Mouse (Mus musculus) forebrain, embryonic 14.5 days (tissue): ENCODE measurements around the gene Hamp. TPM values are rescaled to one million over a fixed set of nuclear protein-coding genes. Genes with fewer than 3 reads are reported as not detected.
A peak's percentile ranks its signal among the peaks of the same experiment; 100 is the strongest.

Experiments
- ATAC-seq: fragments of 200-750 bp; cut with Nextera tagmentation; 2 replicates; pipeline ENCODE4 v1.8.0; 2017; ENCODE audit warnings: mild to moderate bottlenecking, moderate library complexity
- DNase-seq: peaks from one replicate; pipeline ENCODE4 v3.0.0-alpha.2; 2015; ENCODE audit warnings: low spot score
- H3K27ac ChIP-seq: fragments of 300-500 bp; sonication (generic); 2 replicates; pipeline ENCODE4 v1.5.1; 2014; ENCODE audit warnings: low read depth, mild to moderate bottlenecking, control low read depth, low read length, moderate library complexity
- H3K27me3 ChIP-seq: fragments of 300-500 bp; sonication (generic); replicated peaks from 2 replicates; pipeline ENCODE4 v1.6.1; 2014; ENCODE audit warnings: low read length, control low read depth, mixed read lengths; ENCODE audit not compliant: control insufficient read depth, insufficient read depth
- H3K36me3 ChIP-seq: fragments of 300-500 bp; sonication (generic); 2 replicates; pipeline ENCODE4 v1.6.1; 2014; ENCODE audit warnings: low read length, control low read depth; ENCODE audit not compliant: control insufficient read depth, insufficient read depth
- H3K4me1 ChIP-seq: fragments of 300-500 bp; sonication (generic); 2 replicates; pipeline ENCODE4 v1.6.1; 2014; ENCODE audit warnings: antibody characterized with exemption, low read length, control low read depth; ENCODE audit not compliant: control insufficient read depth, insufficient read depth
- H3K4me2 ChIP-seq: fragments of 300-500 bp; sonication (generic); 2 replicates; pipeline ENCODE4 v1.6.1; 2014; ENCODE audit warnings: mild to moderate bottlenecking, control low read depth, low read length
- H3K4me3 ChIP-seq: fragments of 300-500 bp; sonication (generic); 2 replicates; pipeline ENCODE4 v1.5.1; 2014; ENCODE audit warnings: low read depth, low read length, control low read depth
- H3K9ac ChIP-seq: fragments of 300-500 bp; sonication (generic); 2 replicates; pipeline ENCODE4 v1.6.1; 2014; ENCODE audit warnings: mild to moderate bottlenecking, low read length, control low read depth, moderate library complexity
- H3K9me3 ChIP-seq: fragments of 300-500 bp; sonication (generic); replicated peaks from 2 replicates; pipeline ENCODE4 v1.6.1; 2016; ENCODE audit warnings: low read length, control low read depth, mixed read lengths; ENCODE audit not compliant: control insufficient read depth
- whole genome bisulfite sequencing: fragments of 180-500 bp; shearing (Covaris S2); extraction: QIAGEN DNeasy Blood & Tissue Kit; methylation state at CpG from one replicate; pipeline ENCODE4 v1.1.7; 2014; 5-methylcytosine and 5-hydroxymethylcytosine counted together
- polyA plus RNA-seq: library from polyadenylated mRNA; unstranded; fragments of >200 nt; fragmentation: Nextera tagmentation; extraction: Ambion mirVana; gene quantifications from 2 replicates; pipeline ENCODE4 v1.2.1, GENCODE M21; 2014

Hamp gene
- polyA plus RNA-seq, 1 experiment from 2014 or later, result not detected

GRCm38 (mm10) chr7:30904042-30904441 lies 39.8 kb downstream of the Hamp start:
- Histone ChIP-seq H3K4me2 (no peak overlapping the region), H3K9me3 (no peaks in the 10 kb centered on the region), H3K36me3 (no peaks in the 10 kb centered on the region), H3K27me3 (no peaks in the 10 kb centered on the region), H3K4me1 (peaks cover 8% of the 10 kb centered on the region), H3K9ac (no peak overlapping the region), H3K27ac (no peak overlapping the region), H3K4me3 (no peak overlapping the region)
- WGBS, result 56% methylated on average over 4 of the region's 4 CpGs
- DNase-seq, result peak; percentile 3
- ATAC-seq, result no peak

GRCm38 (mm10) chr7:30895217-30895616 lies 48.6 kb downstream of the Hamp start:
- 94% methylated on average over 3 of the region's 3 CpGs for WGBS
- DNase-seq, result no peak
- no peak overlapping the region for H3K4me3 ChIP-seq

GRCm38 (mm10) chr7:30892515-30892914 lies 51.3 kb downstream of the Hamp start:
- Histone ChIP-seq H3K36me3 (no peaks in the 10 kb centered on the region), H3K9ac (no peak overlapping the region), H3K4me2 (no peak overlapping the region), H3K9me3 (no peaks in the 10 kb centered on the region), H3K4me1 (no peaks in the 10 kb centered on the region), H3K27me3 (no peaks in the 10 kb centered on the region), H3K4me3 (no peak overlapping the region), H3K27ac (no peak overlapping the region)
- DNase-seq (no peak), ATAC-seq (no peak)
- WGBS, result 63% methylated on average over 3 of the region's 3 CpGs

More at GRCm38 (mm10) chr7:30895217-30895616, 48.6 kb downstream of the Hamp start:
- Histone ChIP-seq H3K9ac (no peak overlapping the region), H3K27ac (no peak overlapping the region), H3K4me1 (no peaks in the 10 kb centered on the region), H3K36me3 (no peaks in the 10 kb centered on the region), H3K9me3 (no peaks in the 10 kb centered on the region), H3K4me2 (no peak overlapping the region), H3K27me3 (no peaks in the 10 kb centered on the region)
- ATAC-seq, result no peak

Other genes starting within 250 kb of the Hamp start
- not detected in 2 replicates for gene 2200002J24Rik, start 245.1 kb downstream of the Hamp start, polyA plus RNA-seq
- gene Atp4a, start 231.8 kb downstream of the Hamp start, polyA plus RNA-seq, result 0.84 and 1.2 TPM in 2 replicates
- gene Tmem147, start 214.5 kb downstream of the Hamp start, polyA plus RNA-seq, result 228 and 286 TPM in 2 replicates
- gene Gapdhs, start 200.4 kb downstream of the Hamp start, polyA plus RNA-seq, result 0.57 and 0.59 TPM in 2 replicates
- 1.3 and 2.0 TPM in 2 replicates for gene Sbsn, start 192.6 kb downstream of the Hamp start, polyA plus RNA-seq
- 0.74 and 0.88 TPM in 2 replicates for gene Dmkn, start 180.3 kb downstream of the Hamp start, polyA plus RNA-seq
- gene Krtdap, start 156.1 kb downstream of the Hamp start, polyA plus RNA-seq, result 1.1 TPM in 1 of 2 replicates, not detected in the other
- 0.11 and 0.46 TPM in 2 replicates for gene Ffar2, start 120.3 kb downstream of the Hamp start, polyA plus RNA-seq
- not detected in 2 replicates for gene Ffar3, start 87.9 kb downstream of the Hamp start, polyA plus RNA-seq
- gene Ffar1, start 82.5 kb downstream of the Hamp start, polyA plus RNA-seq, result not detected in 2 replicates
- gene Cd22, start 63.7 kb downstream of the Hamp start, polyA plus RNA-seq, result not detected in 2 replicates
- 1.0 and 1.7 TPM in 2 replicates for gene Mag, start 29.2 kb downstream of the Hamp start, polyA plus RNA-seq
- not detected in 2 replicates for gene Hamp2, start 19.4 kb downstream of the Hamp start, polyA plus RNA-seq
- 20.3 and 25.0 TPM in 2 replicates for gene Usf2, start 12.8 kb upstream of the Hamp start, polyA plus RNA-seq
- 16.8 and 19.2 TPM in 2 replicates for gene Lsr, start 29.4 kb upstream of the Hamp start, polyA plus RNA-seq
- 0.20 and 0.35 TPM in 2 replicates for gene Fam187b, start 29.8 kb upstream of the Hamp start, polyA plus RNA-seq
- 17.2 and 18.4 TPM in 2 replicates for gene Fxyd5, start 98.4 kb upstream of the Hamp start, polyA plus RNA-seq
- gene Fxyd7, start 107.4 kb upstream of the Hamp start, polyA plus RNA-seq, result 46.8 and 67.8 TPM in 2 replicates
- 9.4 and 12.3 TPM in 2 replicates for gene Fxyd1, start 113.2 kb upstream of the Hamp start, polyA plus RNA-seq
- gene Lgi4, start 115.3 kb upstream of the Hamp start, polyA plus RNA-seq, result 0.08 and 0.15 TPM in 2 replicates
- not detected in 2 replicates for gene Fxyd3, start 132.7 kb upstream of the Hamp start, polyA plus RNA-seq
- not detected in 2 replicates for gene Hpn, start 171.3 kb upstream of the Hamp start, polyA plus RNA-seq
- gene Scn1b, start 183.0 kb upstream of the Hamp start, polyA plus RNA-seq, result 2.8 and 4.4 TPM in 2 replicates
- gene Gramd1a, start 211.9 kb upstream of the Hamp start, polyA plus RNA-seq, result 150 and 200 TPM in 2 replicates